Mouse (Mus musculus) olfactory bulb, adult 2 months (tissue): Measurements from ENCODE around the gene Nicn1.

Experiments
- CTCF ChIP-seq: fragments of 200-500 bp; IDR thresholded peaks from 2 replicates; pipeline ENCODE4 v1.5.1; 2012; ENCODE audit warnings: low read depth, mild to moderate bottlenecking, low read length, moderate library complexity; ENCODE audit not compliant: insufficient read depth
- POLR2A ChIP-seq: fragments of 200-500 bp; IDR thresholded peaks from 2 replicates; pipeline ENCODE4 v1.6.1; 2012; ENCODE audit warnings: mild to moderate bottlenecking, low read depth, low read length, moderate library complexity; ENCODE audit not compliant: insufficient read depth

GRCm38 (mm10) chr9:108306571-108306980 is 16.3 kb downstream of the Nicn1 start:
- no peak for TF ChIP-seq POLR2A
- no peak for TF ChIP-seq CTCF
